Mouse (Mus musculus) thymus, adult 2 months (tissue): ENCODE results near the gene Ddx60.

ENCODE experiments used
- CTCF ChIP-seq: fragments of 200-500 bp; IDR thresholded peaks from 2 replicates; pipeline ENCODE4 v1.5.1; 2012; ENCODE audit warnings: mild to moderate bottlenecking, control low read depth, low read length, moderate library complexity, borderline replicate concordance; ENCODE audit not compliant: control insufficient read depth, poor library complexity, insufficient read depth; ENCODE audit errors: extremely low read depth
- POLR2A ChIP-seq: fragments of 200-500 bp; IDR thresholded peaks from 2 replicates; pipeline ENCODE4 v1.6.1; 2012; ENCODE audit warnings: mild to moderate bottlenecking, low read length, control low read depth, moderate library complexity; ENCODE audit not compliant: control insufficient read depth, poor library complexity, insufficient read depth; ENCODE audit errors: extremely low read depth

DNA sequence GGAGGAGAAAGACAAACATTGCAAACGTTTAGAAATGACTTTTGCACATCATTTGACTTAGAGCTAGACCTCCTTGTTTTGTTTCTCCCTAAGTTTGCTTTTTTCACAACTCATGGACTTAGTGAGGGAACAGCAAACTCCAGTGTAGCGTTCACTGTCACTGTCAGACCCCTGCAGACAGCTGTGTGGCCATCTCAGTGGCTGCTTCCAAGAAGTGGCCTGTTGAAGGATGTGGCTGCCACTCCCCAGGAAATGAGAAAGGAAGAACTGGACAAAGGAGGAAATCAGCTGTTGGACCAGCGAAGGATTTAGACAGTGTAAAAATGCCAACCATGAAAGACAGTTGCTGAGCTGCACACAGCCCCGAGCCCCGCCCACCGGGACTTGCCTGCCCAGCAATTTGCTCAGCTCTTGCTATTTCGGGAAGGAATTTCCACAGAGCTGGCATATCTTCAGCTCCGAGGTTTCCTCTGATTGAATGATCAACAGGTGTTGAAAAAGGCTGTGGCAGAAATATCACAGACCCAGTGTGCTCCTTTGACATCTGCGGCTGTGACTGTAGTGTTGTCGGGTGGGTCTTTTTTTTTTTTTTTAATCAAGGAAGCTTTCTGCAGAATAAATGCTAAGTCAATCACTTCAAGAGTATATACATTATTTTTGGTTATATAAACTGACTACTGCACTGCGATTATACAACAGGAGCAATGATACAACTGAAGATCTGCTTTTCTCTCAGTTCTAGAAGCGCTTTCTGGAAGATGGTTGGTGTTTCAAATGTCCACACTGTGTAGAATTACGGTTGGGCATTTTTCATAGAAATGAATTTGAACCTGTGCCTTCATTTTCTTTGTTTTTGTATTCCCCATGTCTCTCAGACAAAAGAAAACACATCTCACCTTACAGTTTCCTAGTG is 19.3 kb upstream of the Ddx60 start:
- TF ChIP-seq POLR2A (no peak), CTCF (no peak)
